Mouse (Mus musculus) urinary bladder, adult 18-20 months (tissue): ENCODE results near the gene D930020B18Rik.

Source experiments
- DNase-seq, 2 experiments: peaks; one replicate each; pipeline ENCODE4 v3.0.0; 2022; ENCODE audit warnings: low spot score in 2 of 2, mixed read lengths in 2 of 2

Gene D930020B18Rik

GRCm38 (mm10) chr10:121703619-121704018 lies 62.2 kb downstream of the D930020B18Rik start:
- peak in 1 of 2 experiments; percentile 64 for DNase-seq

DNA sequence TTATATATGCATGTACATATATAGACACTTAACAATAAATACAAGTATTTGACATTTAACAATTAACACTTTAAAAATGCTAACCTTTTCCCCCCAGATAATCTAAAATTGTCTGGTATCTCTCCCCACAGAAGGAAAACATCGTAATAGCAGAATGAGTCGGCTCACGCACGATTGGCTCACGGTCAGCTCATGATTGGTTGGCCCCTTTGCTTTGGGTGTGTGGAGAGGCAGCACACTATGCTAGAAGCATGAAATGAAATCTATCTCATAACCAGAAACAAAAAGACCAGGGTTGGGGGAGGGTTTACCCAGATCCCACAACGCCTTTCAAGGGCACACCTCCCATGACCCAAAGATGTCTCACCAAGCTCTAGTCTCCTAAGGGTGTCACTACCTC lies 63.5 kb downstream of the D930020B18Rik start:
- DNase-seq: no peak

GRCm38 (mm10) chr10:121705399-121706163 lies 64.2 kb downstream of the D930020B18Rik start:
- DNase-seq: peak in 1 of 2 experiments; percentile 29

- no peak for DNase-seq
These were observed 75.5 kb downstream of the D930020B18Rik start for GRCm38 (mm10) chr10:121716862-121717261.

DNA sequence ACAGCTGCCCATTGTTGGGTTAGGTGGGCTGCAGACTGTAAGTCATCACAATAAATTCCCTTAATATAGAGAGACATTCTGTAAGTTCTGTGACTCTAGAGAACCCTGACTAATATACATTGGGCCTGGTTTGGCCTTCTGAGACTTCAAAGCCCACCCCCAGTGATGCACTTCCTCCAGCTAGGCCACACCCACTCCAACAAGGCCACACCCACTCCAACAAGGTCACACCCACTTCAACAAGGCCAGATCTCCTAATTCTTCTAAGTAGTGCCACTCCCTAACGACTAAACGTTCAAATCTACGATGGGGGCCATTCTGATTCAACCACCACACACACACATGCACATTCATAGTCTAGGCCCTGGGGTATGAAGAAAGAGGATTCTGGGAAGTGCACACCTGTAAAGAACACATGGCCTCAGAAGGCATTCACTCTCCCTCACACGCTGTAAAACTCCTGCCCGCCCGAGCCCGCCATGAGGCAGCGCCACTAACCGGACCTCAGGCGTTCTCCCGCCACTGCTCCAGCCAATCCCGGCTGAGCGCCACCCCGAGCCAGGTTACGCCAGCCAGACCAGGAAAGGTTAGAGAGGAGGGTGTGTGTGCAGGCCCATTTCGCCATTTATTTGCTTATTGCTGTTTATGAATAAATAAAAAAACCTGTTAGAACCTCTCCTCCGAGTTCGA lies 77.7 kb downstream of the D930020B18Rik start:
- no peak for DNase-seq

DNA sequence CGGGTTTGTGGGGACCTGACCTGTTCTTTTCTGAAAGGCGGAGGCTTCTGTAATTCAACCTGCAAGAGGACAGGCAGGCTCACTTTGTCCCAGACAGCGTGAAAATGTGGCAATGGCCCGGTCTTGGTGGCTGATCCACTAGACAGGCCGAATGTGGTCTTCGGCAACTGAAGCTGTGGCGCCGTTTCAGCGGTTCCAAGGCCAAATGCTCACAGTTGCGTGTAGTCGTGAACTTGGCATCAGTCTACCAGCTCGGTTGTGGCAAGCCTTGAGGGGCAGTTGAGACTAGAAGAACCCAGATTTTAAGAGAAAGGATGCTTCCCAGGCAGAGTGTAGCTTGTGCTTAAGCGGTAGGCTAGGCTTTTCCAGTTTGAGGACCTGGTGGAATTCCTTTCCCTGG lies 79.3 kb downstream of the D930020B18Rik start:
- DNase-seq: no peak

DNA sequence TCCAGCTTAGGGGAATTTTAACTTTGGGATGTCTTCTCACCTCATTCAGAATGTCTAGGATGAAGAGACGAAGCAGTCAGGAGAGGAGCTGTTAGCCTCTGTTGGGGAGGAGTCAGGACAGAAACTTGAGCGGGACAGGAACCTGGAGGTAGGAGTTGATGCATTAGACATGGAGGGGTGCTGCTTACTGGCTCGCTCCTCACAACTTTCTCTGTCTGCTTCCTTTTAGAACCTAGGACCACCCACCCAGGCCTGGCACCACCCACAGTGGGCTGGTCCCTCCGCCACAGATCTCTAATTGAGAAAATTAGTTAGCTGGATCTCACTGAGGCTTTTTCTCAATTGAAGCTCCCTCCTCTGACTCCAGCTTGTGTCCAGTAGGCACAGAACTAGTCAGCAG lies 85.1 kb downstream of the D930020B18Rik start:
- no peak for DNase-seq

- DNase-seq: no peak
These were observed 85.8 kb downstream of the D930020B18Rik start for GRCm38 (mm10) chr10:121727151-121727550.

- no peak for DNase-seq
These were observed 86.8 kb downstream of the D930020B18Rik start for GRCm38 (mm10) chr10:121728226-121728625.

- DNase-seq: no peak
These were observed 89.8 kb downstream of the D930020B18Rik start for GRCm38 (mm10) chr10:121731048-121731725.

DNA sequence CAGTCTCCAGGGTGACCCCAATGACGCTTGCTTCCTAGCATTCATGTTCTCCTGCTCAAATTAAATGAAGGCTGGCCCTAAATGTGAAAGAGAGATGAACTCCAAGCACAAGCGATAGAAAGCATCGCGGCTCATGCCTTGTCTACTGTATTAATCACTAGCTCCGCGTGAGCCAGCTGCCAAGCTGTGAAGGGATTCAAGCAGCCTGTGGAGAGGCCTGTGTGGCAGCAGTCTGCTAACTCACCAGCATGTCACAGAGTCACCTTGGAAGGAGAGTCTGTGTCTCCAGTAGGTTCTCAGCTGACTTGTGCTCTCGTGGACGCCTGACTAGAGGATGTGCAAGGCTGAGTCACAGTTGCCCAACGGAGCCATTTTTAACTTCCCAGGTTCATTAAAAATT lies 91.2 kb downstream of the D930020B18Rik start:
- DNase-seq: no peak

DNA sequence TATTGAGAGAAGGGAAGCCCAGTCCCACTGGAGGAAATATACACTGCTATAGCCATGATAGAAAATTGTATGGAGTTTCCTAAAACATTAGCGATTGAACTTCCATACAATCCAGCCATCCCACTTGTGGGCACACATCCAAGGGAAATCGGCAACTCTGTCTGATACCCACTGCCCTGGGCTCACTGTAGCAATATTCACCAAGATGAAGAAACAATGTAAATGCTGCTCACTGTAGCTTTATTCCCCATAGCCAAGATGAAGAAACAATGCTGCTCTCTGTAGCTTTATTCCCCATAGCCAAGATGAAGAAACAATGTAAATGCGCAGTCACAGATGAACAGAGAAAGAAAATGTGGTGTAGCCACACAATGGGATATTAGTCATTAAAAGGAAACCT lies 95.9 kb downstream of the D930020B18Rik start:
- DNase-seq: no peak

GRCm38 (mm10) chr10:121739548-121740505 lies 98.4 kb downstream of the D930020B18Rik start, which contains the start of gene BC048403:
Gene BC048403, plus strand, starts transcription at chr10:121739937.
- DNase-seq: peak; percentile 78 to 85

GRCm38 (mm10) chr10:121742336-121742735 lies 100.9 kb downstream of the D930020B18Rik start:
- no peak for DNase-seq
